Mouse (Mus musculus): ENCODE measurements around the gene Tnks2.
"Not testable (repeated sequence)": the region's sequence is repeated elsewhere in the genome, so short reads cannot be mapped to it uniquely, and the experiment has no call there.

Gene Tnks2

DNA sequence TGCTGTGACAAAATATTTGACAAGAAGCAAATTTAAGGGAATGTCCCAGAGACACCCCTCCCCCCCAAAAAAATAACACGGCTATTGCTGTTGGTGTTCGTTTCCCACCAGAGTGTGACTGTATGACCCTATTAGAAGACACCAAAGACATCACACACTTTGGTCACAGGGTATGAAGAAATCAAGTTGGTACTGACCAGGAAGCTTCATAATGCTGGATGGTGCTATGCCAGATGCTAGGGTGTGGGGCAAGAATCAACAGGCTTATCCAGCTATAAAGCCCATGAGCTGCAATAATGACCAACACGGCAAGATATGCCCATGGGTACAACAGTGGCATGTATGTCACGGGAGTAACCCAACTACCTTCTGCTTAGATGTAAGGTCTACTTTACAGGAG lies 11.3 kb upstream of the Tnks2 start:
- no peak for DNase-seq (ENCODE audit: low read depth, low spot score)

DNA sequence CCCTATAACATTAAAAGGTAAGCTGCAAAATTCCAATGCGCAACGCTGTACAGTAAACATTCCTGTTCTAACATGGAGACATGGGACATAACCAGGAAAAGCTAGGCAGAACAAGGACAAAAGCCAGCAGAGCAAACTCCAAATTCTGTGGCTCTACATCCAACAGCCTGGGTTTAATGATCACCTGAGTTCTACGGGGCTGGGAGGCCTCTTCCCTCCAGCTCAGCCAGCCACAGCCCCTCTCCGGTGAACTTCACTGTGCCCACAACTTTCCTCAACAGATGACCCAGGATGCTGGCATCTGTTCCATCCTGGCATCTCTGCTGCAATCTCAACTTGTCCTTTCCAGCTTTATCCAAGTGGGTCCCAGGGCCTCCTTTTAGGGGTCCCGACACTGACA lies 6.4 kb upstream of the Tnks2 start:
- no peak for DNase-seq (ENCODE audit: low read depth, low spot score)

DNA sequence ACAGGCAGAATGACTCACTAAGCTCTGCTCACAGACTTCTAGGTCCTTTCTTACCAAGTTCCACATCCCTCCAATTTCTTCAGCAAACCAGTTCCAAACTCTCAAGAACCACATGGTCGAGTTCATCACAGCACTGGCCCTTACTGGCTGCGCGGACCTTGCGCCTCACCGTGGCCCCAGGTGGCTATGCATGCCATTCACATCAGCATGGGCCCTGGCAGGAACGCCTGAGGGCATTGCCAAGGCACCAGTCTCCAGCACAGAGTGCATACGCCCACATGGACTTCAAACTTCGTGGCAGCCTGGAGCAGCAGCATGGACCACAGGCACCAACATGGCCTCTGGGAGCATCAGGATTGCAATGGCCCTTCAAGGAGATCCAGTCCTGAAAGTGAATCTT lies 5.7 kb upstream of the Tnks2 start:
- DNase-seq (ENCODE audit: low read depth, low spot score) = no peak

DNA sequence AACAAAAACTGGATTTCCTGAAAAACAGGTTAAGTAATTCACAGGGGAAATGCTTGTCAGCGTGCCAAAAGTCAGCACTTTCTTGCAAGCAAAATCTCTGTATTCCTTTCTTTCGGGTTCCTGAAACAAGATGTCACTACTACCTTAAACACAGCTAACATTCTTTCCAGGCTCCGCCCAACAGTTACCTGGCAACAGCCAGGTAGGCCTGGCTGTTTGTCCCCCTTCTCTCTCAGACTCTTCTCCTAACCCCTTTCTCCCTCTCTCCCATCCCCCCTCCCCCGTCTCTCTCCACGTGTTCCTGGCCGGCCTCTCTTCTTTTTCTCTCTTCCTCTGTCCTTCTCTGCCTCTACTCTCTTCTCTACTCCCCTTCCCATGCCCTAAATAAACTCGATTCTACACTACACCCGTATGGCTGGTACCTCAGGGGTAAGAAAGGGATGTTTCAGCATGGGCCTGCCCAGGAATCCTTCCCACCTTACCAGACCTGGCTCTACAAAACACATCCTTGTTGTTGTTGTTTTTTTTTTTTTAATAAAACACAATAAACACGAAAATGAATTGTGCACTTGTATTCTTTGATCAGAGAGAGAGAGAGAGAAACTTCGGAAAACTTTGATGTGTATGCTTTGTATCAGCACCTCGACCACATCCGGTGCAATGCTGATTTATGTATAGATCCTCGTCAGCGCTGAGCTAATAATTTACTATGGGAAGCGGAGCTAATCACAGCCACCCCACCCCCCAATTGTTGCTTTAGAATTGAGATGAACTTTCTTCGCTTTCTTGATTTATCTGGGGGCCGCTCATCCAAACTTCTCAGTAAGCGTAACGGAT lies 863 bp upstream of the Tnks2 start:
- peak; percentile 45 for DNase-seq (ENCODE audit: low read depth, low spot score)

DNA sequence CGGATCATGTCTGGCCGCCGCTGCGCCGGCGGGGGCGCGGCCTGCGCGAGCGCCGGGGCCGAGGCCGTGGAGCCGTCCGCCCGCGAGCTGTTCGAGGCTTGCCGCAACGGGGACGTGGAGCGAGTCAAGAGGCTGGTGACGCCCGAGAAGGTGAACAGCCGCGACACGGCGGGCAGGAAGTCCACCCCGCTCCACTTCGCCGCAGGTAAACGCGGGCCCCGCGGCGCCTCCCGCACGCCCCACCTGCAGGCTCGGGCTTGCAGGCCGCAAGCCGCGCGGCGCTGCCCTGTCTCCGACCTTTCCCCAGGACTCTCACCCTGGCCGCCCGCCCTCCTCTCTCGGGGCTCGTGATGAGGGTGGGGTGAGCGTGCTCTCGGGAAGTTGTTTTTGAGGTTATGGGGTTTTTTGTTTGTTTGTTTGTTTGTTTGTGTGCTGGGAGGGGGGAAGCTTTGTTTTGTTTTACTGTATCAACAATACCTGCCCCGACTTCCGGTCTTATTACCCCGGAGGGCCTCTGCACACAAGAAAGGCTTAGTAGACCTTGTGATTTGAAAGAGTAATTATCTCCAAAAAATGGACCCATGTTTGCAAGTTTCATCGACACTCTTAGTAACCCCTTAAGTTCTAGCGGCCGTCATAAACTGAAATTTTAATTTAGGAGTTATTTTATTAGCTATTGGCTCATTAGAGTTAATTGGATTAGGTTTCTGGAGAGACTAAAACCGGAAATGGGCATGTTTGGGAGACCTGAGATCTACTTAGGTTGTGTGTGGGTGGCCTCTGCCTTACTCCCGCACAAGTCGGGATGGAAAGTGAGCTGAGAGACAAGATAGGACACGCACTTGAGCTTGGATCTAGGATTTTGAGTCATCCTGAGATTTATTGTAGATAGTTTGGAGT lies 750 bp downstream of the Tnks2 start:
- peak; percentile 41 for DNase-seq (ENCODE audit: low read depth, low spot score)

DNA sequence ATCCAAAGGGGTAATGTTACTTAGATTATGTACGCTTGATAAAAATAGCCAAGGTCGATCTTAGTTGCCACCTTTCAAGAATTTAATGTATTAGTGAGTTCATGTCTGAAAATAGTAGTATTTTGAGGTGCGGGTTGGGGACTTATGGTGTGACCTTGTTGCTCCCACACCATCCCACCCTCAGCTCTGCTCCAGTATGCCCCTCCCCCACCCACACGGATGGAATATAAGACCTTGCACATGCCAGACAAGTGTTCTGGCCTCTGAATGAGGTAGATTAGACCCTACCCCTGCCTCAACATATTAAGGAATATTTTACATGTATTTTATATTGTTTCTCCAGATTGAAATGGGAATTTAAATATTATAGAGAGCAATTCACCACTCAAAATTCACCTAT lies 2.0 kb downstream of the Tnks2 start:
- DNase-seq (ENCODE audit: low read depth, low spot score) = peak; percentile 48

DNA sequence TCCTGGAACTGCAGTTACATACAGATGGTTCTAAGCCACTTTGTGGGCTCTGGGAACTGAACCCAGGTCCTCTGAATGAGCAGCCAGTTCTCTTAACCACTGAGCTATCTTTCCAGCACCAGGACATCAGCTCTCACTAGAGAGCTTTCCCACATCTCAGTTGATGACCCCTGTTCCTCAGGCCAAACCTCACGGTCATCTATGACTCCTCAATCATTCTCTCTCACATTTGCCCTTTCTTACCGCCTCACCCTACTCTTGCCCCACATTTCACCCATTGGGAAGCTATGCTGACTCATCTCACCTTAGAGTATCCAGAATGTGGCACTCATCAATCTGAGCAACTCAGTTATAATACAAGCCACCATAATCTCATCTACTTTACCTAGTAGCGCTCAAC lies 6.3 kb downstream of the Tnks2 start:
- no peak for DNase-seq (ENCODE audit: low read depth, low spot score)

DNA sequence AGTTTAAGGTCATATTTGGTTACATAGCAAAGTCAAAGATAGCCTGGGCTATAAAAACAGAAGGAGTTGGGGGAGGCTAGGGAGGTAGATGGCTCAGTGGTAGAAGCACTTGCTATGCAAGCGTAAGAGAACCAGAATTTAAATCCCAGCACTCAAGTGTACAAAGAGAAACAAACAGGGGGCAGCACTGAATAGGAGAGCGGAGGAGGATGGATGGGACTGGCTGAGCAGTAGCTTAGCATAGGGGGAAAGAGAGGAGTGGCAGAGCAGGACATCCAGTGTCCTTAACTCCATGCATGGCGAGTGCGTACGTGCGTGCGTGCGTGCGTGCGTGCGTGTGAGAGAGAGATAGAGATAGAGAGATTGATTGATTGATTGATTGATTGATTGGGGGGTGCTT lies 9.8 kb downstream of the Tnks2 start:
- DNase-seq (ENCODE audit: low read depth, low spot score) = no peak

DNA sequence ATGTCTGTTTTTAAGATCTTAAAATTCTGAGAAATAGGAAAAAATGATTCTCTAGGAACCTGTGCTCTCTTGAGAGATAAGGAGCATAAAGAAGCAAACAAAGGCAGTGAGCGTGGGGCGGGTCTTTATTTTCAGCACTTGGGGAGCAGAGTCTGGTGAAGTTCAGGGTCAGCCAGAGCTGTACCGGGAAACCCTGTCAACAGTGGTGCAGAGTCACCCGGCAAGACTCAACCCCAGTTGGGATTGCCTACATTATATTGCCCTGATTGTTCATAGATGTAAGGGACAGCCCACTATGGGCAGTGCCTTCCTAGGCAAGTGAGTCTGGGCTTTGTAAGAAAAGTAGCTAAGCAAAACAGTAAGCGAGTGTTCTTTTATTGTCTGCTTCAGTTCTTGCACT lies 11.9 kb downstream of the Tnks2 start:
- DNase-seq (ENCODE audit: low read depth, low spot score) = no peak

DNA sequence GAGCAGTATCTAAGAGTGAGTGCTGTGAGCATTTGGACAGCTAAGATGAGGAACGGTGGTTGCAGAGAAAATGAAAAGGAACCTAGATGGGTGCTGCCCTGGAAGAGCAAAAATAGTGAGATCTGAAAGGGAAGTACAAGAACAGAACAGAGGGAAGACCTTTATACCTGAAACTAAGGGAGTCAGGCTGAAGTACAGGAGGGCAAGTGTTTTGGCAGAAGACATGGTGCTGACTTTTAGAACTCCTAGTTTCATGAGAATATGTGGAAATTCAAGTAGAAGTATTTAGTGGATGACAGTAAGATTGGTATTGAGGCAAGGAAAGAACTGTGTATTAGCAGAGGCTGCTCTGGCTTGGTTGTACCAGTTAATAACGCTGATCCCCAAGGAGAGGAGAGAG lies 19.8 kb downstream of the Tnks2 start:
- no peak for DNase-seq (ENCODE audit: low read depth, low spot score)

DNA sequence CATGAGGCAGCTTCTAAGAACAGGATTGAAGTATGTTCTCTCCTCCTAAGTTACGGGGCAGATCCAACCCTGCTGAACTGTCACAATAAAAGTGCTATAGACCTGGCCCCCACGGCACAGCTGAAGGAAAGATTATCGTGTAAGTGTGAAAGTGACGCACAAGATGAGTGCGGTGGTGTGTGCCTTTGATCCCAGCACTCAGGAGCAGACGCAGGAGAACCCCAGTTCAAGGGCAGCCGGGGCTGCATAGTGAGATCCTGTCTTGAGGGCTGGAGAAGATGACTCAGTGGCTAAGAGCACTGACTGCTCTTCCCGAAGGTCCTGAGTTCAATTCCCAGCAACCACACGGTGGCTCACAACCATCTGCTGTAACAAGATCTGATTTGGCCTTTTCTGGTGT lies 23.8 kb downstream of the Tnks2 start:
- DNase-seq (ENCODE audit: low read depth, low spot score) = no peak

DNA sequence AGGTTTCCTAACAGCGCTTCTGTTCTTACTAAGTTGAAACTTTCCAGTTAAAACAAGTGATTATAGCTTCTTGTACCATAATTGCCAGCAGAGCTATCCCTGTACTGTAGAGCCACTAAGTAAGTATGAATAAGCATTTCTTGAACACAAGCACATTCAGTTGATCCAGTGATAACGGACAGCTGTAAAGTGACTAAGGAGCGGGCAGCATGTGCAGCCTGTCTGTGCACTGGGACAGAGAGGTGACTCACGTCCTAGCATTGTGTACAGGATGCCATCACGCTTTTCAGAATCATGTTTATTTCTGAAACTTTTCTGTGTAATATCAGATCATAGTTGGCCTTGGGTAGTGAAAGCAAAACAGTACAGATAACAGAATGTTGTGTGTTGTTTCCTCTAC lies 26.4 kb downstream of the Tnks2 start:
- DNase-seq (ENCODE audit: low read depth, low spot score) = no peak

DNA sequence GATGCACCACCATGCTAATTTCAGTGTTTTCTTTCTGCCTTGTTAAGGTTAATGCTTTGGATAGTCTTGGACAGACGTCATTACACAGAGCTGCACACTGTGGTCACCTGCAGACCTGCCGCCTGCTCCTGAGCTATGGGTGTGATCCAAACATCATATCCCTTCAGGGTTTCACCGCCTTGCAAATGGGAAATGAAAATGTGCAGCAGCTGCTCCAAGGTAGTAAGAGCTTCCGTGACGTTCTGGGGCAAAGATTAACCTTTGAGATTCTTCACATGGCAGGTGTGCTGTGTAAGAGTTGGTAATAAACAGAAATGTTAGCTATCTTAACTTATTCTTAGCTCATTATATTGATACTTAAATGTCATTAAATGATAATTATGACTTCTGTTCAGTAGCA lies 31.9 kb downstream of the Tnks2 start:
- no peak for DNase-seq (ENCODE audit: low read depth, low spot score)

DNA sequence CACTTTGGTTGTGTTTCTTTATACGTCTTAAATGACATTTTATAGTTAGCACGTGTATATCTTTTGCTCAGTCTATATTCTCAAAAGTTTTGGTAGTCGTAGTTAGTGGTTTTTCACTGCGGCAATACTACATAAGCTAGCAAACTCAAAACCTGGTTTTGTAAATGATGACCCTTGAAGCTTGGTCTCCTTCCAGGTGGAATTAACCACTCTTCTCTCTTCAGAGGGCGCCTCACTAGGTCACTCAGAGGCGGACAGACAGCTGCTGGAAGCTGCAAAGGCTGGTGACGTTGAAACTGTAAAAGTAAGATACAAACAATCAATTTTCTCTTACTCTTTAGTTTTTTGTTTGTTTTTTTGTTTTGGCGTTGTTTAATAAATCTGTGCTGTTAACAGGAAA lies 33.4 kb downstream of the Tnks2 start:
- DNase-seq (ENCODE audit: low read depth, low spot score) = no peak

DNA sequence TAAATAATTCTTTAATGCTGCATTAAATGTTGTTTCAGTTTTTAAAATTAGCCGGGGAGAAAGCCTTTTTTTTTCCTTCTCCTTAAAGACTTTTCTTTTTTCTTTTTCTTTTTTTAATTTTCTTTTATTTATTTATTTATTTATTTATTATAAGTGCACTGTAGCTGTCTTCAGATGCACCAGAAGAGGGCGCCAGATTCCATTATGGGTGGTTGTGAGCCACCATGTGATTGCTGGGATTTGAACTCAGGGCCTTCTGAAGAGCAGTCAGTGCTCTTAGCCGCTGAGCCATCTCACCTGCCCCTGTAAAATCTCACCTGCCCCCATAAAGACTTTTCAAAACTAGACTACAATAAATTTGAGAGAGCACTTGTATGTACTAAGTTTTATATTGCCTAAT lies 34.6 kb downstream of the Tnks2 start:
- DNase-seq (ENCODE audit: low read depth, low spot score) = not testable (repeated sequence)

DNA sequence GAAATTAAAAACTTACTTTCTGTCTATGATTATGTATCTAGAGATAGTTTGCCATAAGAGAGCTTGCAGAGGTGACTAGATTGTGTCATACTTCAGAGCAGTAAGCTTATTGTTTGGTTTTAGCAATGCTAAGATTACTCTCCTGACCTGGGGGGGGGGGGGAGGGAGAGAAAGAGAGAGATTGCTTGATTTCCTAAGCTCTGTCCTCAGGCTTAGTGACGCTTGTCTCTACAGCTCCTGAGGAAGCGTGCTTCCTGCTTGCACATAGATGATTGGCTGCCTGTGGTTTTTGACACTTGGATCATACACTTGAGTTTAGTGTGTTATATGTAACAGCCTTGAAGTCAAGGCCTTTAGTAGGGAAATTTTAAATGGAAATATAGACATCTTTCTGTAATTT lies 40.6 kb downstream of the Tnks2 start:
- DNase-seq (ENCODE audit: low read depth, low spot score) = no peak

DNA sequence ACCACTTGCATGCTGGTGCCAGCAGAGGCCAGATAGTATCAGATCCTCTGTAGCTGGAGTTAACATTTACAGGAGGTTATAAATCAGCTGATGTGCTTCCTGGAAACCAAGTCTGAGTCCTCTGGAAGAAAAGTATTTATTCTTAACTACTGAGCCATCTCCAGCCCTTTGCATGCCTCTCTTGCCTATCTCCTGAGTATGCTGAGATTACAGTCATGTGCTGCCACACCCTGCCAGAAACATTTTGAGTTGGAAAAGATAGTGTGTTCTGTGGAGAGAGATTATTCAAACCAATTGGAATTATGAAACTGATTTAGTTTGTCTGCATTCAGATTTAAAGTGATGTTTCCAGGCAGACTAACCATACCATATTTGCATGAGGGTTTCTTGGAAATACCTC lies 43.3 kb downstream of the Tnks2 start:
- peak; percentile 28 for DNase-seq (ENCODE audit: low read depth, low spot score)

DNA sequence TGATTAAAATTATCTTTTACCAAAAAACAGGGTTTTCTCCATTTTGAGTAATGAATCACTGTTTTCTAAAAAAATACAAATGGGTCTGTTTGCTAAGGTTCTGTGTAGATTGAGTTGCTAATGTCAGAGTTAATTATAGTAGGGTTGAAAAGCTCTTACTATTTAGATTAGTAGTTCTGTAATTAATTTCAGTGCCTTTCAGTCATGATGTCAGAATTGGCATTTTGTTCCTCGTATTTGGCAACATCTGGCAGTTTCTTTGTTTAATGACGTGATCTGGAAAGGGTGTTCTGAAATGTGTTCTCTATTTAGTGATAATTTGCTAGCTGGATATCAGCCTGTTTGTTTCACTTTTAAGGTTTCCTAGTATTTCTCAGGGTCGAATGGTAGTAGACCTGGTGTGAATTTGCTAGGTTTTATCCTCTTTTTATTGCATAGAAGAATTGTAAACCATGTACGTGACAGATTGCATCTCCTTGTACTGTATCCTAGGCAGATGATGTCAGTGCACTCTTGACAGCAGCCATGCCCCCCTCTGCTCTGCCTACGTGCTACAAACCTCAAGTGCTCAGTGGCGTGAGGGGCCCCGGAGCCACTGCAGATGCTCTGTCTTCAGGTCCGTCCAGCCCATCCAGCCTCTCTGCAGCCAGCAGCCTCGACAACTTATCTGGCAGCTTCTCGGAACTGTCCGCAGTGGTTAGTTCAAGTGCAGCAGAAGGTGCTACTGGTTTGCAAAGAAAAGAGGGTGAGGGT lies 44.9 kb downstream of the Tnks2 start:
- peak; percentile 32 for DNase-seq (ENCODE audit: low read depth, low spot score)

DNA sequence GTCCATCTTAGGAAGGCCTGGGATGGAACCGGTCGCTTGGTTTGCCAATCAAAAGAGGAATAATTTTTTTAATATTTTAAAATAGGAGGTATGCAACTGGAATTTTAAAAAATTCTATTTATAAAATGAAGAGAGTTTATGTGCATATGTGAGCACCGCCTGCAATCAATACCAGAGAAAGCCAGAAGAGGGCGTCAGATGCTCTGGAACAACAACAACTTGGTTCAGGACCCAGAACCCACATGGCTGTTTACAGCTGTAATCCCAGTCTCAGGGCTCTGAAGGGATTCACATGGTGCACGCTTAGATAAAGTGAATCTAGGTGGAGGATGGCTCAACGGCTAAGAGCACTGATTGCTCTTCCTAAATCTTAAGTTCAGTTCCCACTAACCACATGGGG lies 49.1 kb downstream of the Tnks2 start:
- DNase-seq (ENCODE audit: low read depth, low spot score) = no peak

DNA sequence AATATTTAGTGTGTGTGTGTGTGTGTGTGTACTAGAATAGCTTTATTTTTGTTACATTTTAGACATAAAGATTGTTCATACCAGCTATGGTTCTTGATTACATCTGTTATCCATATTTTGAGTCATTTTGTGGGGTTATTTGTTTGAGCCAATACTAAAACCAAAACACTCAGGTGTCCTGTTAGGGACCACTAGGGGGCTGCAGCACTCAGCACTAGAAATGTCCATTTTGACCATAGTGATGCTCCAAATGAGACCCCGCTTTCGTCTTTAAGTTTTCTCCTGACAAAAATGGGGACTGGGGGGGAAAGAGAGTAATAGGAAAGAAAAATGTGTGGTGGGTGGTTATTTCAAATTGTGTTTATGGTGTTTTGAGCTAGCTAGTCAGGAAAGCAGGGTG lies 52.3 kb downstream of the Tnks2 start:
- DNase-seq (ENCODE audit: low read depth, low spot score) = no peak

DNA sequence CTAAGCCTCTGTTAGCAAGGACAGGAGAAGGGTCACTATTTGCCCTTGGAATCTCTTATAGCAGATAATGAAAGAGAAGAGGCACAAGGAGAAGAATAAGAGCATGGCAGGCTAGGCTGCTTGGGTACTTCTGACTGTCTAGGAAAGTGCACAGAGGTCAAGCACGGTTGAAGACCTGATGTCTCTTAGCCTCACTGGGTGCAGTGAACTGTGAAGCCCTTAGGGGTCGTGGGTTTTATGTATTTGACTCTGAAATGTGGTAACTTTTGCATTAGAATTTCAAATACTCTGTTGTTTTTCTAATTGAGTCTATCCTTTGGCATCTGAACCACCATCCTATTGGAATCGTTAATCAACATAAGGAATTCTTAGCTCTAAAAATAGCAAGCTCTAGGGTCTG lies 53.7 kb downstream of the Tnks2 start:
- DNase-seq (ENCODE audit: low read depth, low spot score) = no peak

DNA sequence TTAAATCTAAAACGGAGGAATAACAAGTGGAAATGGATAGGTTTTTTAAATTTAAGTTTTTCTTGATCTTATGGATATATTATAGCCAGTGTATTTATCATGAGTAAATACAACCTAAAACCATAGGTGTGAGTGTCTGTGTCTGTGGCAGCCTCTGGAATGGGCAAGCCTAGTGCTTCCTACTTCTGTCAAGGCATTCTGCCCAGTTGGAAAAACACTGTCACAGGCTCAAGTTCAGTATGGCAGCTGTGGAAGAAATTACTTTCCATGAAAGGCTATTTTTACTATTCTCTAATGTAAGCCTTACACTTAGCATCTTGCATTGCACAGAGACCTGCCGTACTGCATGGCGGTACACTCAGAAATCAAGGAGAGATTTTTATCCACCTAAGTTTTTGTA lies 57.7 kb downstream of the Tnks2 start:
- peak; percentile 21 for DNase-seq (ENCODE audit: low read depth, low spot score)
